Mouse (Mus musculus) midbrain, embryonic 13.5 days (tissue): ENCODE data around the gene Hepacam2. TPM values are rescaled to one million over a fixed set of nuclear protein-coding genes. Genes with fewer than 3 reads are reported as not detected.
A peak's percentile ranks its signal among the peaks of the same experiment; 100 is the strongest.
"Not testable (repeated sequence)": the region's sequence is repeated elsewhere in the genome, so short reads cannot be mapped to it uniquely, and the experiment has no call there.

Source experiments
- ATAC-seq: fragments of 200-750 bp; cut with Nextera tagmentation; 2 replicates; pipeline ENCODE4 v1.8.0; 2017; ENCODE audit warnings: mild to moderate bottlenecking, moderate TSS enrichment, moderate library complexity
- H3K27ac ChIP-seq: fragments of 300-500 bp; sonication (generic); 2 replicates; pipeline ENCODE4 v1.5.1; 2015; ENCODE audit warnings: inconsistent platforms, mild to moderate bottlenecking, moderate library complexity
- H3K27me3 ChIP-seq: fragments of 300-500 bp; sonication (generic); 2 replicates; pipeline ENCODE4 v1.6.1; 2015; ENCODE audit warnings: mild to moderate bottlenecking, inconsistent platforms
- H3K36me3 ChIP-seq: fragments of 300-500 bp; sonication (generic); 2 replicates; pipeline ENCODE4 v1.6.1; 2015; ENCODE audit warnings: mild to moderate bottlenecking, inconsistent platforms
- H3K4me1 ChIP-seq: fragments of 300-500 bp; sonication (generic); replicated peaks from 2 replicates; pipeline ENCODE4 v1.6.1; 2015; ENCODE audit warnings: inconsistent platforms
- H3K4me2 ChIP-seq: fragments of 300-500 bp; sonication (generic); replicated peaks from 2 replicates; pipeline ENCODE4 v1.6.1; 2015; ENCODE audit warnings: moderate library complexity, mild to moderate bottlenecking, inconsistent platforms
- H3K4me3 ChIP-seq: fragments of 300-500 bp; sonication (generic); replicated peaks from 2 replicates; pipeline ENCODE4 v1.5.1; 2015; ENCODE audit warnings: mild to moderate bottlenecking, inconsistent platforms
- H3K9ac ChIP-seq: fragments of 300-500 bp; sonication (generic); replicated peaks from 2 replicates; pipeline ENCODE4 v1.6.1; 2015; ENCODE audit warnings: mild to moderate bottlenecking, inconsistent platforms
- H3K9me3 ChIP-seq: fragments of 300-500 bp; sonication (generic); 2 replicates; pipeline ENCODE4 v1.6.1; 2016; ENCODE audit warnings: mild to moderate bottlenecking, inconsistent platforms
- WGBS: fragments of 180-500 bp; shearing (Covaris S2); methylation state at CpG from one replicate; pipeline ENCODE4 v1.1.7; 2015; 5-methylcytosine and 5-hydroxymethylcytosine counted together
- polyA plus RNA-seq: library from polyadenylated mRNA; unstranded; fragments of >200 nt; fragmentation: Nextera tagmentation; extraction: Ambion mirVana; gene quantifications from 2 replicates; pipeline ENCODE4 v1.2.1, GENCODE M21; 2015

The Hepacam2 gene
- polyA plus RNA-seq, result 4.0 and 4.4 TPM in 2 replicates

DNA sequence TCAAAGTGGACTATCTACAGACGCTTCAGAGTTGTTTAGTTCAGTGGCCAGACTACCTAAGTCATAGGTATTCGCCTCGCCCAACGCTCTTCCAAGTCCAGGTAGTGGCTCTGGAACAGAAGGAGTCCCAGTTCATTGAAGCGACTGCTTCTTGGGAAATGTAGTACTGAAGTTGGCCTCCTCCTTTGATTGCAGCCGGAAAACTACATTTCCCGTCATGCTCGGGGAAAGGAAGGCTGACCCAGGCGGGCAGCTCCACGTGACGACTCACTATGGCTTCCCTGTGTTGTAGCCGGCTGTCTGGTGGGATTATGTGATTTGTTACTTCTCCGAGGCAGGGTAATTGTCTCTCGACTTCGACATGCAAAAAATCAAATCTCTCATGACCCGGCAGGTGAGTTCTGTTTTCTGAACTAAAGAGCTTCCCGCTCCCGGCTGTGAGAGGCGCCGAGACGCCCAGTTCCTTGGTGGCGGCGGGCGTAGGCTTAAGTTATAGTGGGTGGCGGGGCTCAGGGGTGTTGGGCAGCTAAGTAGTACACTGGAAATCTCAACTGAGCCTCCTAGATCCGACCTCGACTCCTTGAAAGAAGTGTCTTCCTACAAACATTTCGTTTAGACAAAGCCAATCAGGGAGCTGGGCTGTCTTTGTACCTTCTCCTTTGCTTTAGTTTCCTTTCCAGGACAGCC is at the start of gene Hepacam2, which contains the start of gene Vps50:
Hepacam2 (minus strand) TSS at position 137 of the 687 bp plus-strand sequence.
Vps50 (plus strand) TSS at position 221 of the 687 bp plus-strand sequence.
- peak within 1 kb of the TSS; percentile 91 for H3K4me2 ChIP-seq
- H3K27me3 ChIP-seq, result no peaks in the 10 kb centered on the region
- no peaks in the 10 kb centered on the region for H3K36me3 ChIP-seq
- peak within 1 kb of the TSS; percentile 89 for H3K4me3 ChIP-seq
- under 1% methylated on average over 28 of the region's 28 CpGs for WGBS
- peak; percentile 98 for ATAC-seq
- H3K9ac ChIP-seq, result peak within 1 kb of the TSS; percentile 80
- peaks cover 13% of the 10 kb centered on the region for H3K4me1 ChIP-seq
- no peaks in the 10 kb centered on the region for H3K9me3 ChIP-seq
- H3K27ac ChIP-seq, result 0 out of 2 replicates have a peak within 1 kb of the TSS, but pooled peaks have one; percentile 14

- H3K9ac ChIP-seq, result no peak overlapping the region
- no peak overlapping the region for H3K27ac ChIP-seq
- H3K4me2 ChIP-seq, result no peak overlapping the region
- 24% methylated on average over 1 of the region's 1 CpGs for WGBS
- no peaks in the 10 kb centered on the region for H3K4me1 ChIP-seq
- H3K9me3 ChIP-seq, result no peaks in the 10 kb centered on the region
- no peak for ATAC-seq
- H3K27me3 ChIP-seq, result no peaks in the 10 kb centered on the region
- H3K36me3 ChIP-seq, result peaks cover 11% of the 10 kb centered on the region
- no peak overlapping the region for H3K4me3 ChIP-seq
Measured at GRCm38 (mm10) chr6:3544970-3545369, 46.9 kb upstream of the Hepacam2 start.

DNA sequence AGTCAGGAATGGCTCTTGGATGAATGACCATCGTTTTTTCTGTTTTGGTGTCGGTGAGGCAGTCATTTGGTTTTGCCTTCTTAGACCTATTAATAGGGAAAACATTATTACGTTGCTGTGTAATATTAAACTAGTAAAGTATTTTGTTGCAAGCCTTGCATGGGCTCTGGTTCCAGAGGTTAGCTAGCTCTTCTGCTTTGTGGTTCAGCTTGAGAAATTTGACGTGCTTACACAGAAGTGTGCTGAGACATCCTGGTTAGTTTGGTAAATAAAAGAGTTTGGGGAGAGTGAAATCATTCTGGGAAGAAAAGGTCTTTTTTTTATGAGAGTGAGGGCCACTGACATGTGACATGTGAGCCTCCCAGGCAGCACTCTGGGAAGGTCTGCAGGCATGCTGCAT is 45.8 kb upstream of the Hepacam2 start:
- ATAC-seq, result no peak
- WGBS, result 84% methylated on average over 4 of the region's 4 CpGs

GRCm38 (mm10) chr6:3539470-3539869 is 41.4 kb upstream of the Hepacam2 start:
- no peak overlapping the region for H3K4me3 ChIP-seq
- no peaks in the 10 kb centered on the region for H3K4me1 ChIP-seq
- H3K4me2 ChIP-seq, result no peak overlapping the region
- H3K9me3 ChIP-seq, result no peaks in the 10 kb centered on the region
- no peak overlapping the region for H3K27ac ChIP-seq
- 84% methylated on average over 2 of the region's 2 CpGs for WGBS
- no peak overlapping the region for H3K9ac ChIP-seq
- no peaks in the 10 kb centered on the region for H3K27me3 ChIP-seq
- 0 out of 2 replicates have a peak, but pooled peaks cover 14% of the 10 kb centered on the region for H3K36me3 ChIP-seq
- ATAC-seq, result no peak

More for the DNA sequence above, 45.8 kb upstream of the Hepacam2 start:
- Histone ChIP-seq H3K27me3 (no peaks in the 10 kb centered on the region), H3K4me3 (no peak overlapping the region), H3K36me3 (peaks cover 11% of the 10 kb centered on the region), H3K4me2 (no peak overlapping the region), H3K4me1 (no peaks in the 10 kb centered on the region), H3K27ac (no peak overlapping the region; the same call in 1 of the 2 replicates), H3K9me3 (no peaks in the 10 kb centered on the region), H3K9ac (no peak overlapping the region)

- ATAC-seq, result no peak
- H3K4me1 ChIP-seq, result peaks cover 6% of the 10 kb centered on the region
- no peaks in the 10 kb centered on the region for H3K27me3 ChIP-seq
- H3K4me3 ChIP-seq, result no peak overlapping the region
- H3K9me3 ChIP-seq, result no peaks in the 10 kb centered on the region
- H3K27ac ChIP-seq, result no peak overlapping the region
- WGBS, result 41% methylated on average over 1 of the region's 1 CpGs
- H3K9ac ChIP-seq, result no peak overlapping the region
- H3K4me2 ChIP-seq, result no peak overlapping the region
- 0 out of 2 replicates have a peak, but pooled peaks cover 14% of the 10 kb centered on the region for H3K36me3 ChIP-seq
Measured at GRCm38 (mm10) chr6:3536048-3536447, 38.0 kb upstream of the Hepacam2 start.

DNA sequence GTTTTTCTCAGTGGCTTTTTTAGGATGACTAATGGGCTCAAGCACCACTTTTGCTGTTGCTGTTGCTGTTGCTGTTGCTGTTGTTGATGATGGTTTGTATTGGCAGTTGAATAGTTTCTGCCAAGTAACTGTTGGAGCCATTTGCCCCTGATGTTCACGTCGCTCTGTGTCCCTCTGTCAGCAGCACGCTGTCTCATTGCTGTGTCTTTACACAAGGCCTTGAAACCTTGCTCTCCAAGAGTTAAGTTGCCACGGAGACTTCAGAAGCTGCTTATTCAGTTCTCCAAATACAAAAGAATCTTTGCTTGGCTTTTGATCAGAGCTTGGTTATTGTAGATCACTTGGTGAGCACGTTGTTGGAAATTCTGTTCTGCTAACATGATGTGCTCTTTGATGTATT is 33.3 kb upstream of the Hepacam2 start:
- H3K27ac ChIP-seq, result no peak overlapping the region
- 2% methylated on average over 5 of the region's 5 CpGs for WGBS
- 0 out of 2 replicates have a peak, but pooled peaks have one; percentile 55 for ATAC-seq
- H3K4me3 ChIP-seq, result no peak overlapping the region
- H3K9me3 ChIP-seq, result no peaks in the 10 kb centered on the region
- H3K9ac ChIP-seq, result no peak overlapping the region
- no peak overlapping the region for H3K4me2 ChIP-seq
- peaks cover 6% of the 10 kb centered on the region for H3K4me1 ChIP-seq
- H3K27me3 ChIP-seq, result no peaks in the 10 kb centered on the region
- 0 out of 2 replicates have a peak, but pooled peaks cover 1% of the 10 kb centered on the region for H3K36me3 ChIP-seq

GRCm38 (mm10) chr6:3528198-3528597 is 30.1 kb upstream of the Hepacam2 start:
- 92% methylated on average over 4 of the region's 4 CpGs for WGBS
- Histone ChIP-seq H3K27ac (no peak overlapping the region), H3K9ac (no peak overlapping the region), H3K36me3 (peaks cover 8% of the 10 kb centered on the region), H3K9me3 (no peaks in the 10 kb centered on the region), H3K4me2 (no peak overlapping the region), H3K4me3 (no peak overlapping the region), H3K4me1 (peaks cover 6% of the 10 kb centered on the region), H3K27me3 (no peaks in the 10 kb centered on the region)
- no peak for ATAC-seq

DNA sequence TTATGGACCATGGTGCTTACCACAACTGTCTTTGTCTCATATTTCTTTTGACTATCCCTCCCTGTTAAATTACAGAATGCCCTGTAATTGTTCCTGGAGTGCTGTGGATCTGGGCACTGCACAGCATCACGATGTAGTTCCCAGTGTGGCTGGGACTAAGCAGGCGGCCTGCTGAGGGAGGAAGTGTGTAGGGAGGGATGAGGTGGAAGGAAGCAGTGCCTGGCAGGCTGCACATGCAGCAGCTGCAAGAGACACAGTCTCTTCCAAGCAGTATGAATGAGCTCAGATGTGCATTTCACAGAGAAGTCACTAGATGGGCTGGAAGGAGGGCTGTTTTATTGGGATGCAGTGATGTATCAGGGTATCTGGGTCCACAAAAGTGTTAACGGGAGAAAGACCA is 14.5 kb upstream of the Hepacam2 start:
- ATAC-seq, result peak; percentile 93
- Histone ChIP-seq H3K36me3 (0 out of 2 replicates have a peak, but pooled peaks cover 3% of the 10 kb centered on the region), H3K4me3 (no peak overlapping the region), H3K27me3 (no peaks in the 10 kb centered on the region), H3K4me1 (peaks cover 28% of the 10 kb centered on the region), H3K27ac (peak overlapping the region; percentile 73), H3K9ac (0 out of 2 replicates have a peak overlapping the region, but pooled peaks have one; percentile 41), H3K4me2 (no peak overlapping the region), H3K9me3 (no peaks in the 10 kb centered on the region)
- 34% methylated on average over 3 of the region's 3 CpGs for WGBS

GRCm38 (mm10) chr6:3511612-3512011 is 13.5 kb upstream of the Hepacam2 start:
- Histone ChIP-seq H3K4me2 (peak overlapping the region; percentile 46), H3K4me1 (peaks cover 28% of the 10 kb centered on the region), H3K9ac (peak overlapping the region; percentile 64), H3K4me3 (peak overlapping the region; percentile 2; the same call in 1 of the 2 replicates), H3K9me3 (no peaks in the 10 kb centered on the region), H3K36me3 (no peaks in the 10 kb centered on the region), H3K27me3 (no peaks in the 10 kb centered on the region), H3K27ac (peak overlapping the region; percentile 87)
- 26% methylated on average over 11 of the region's 11 CpGs for WGBS
- peak; percentile 48; the same call in 1 of the 2 replicates for ATAC-seq

- no peaks in the 10 kb centered on the region for H3K9me3 ChIP-seq
- peak overlapping the region; percentile 2; the same call in 1 of the 2 replicates for H3K4me3 ChIP-seq
- peak overlapping the region; percentile 64 for H3K9ac ChIP-seq
- peaks cover 28% of the 10 kb centered on the region for H3K4me1 ChIP-seq
- ATAC-seq, result no peak
- H3K27me3 ChIP-seq, result no peaks in the 10 kb centered on the region
- 0 out of 2 replicates have a peak, but pooled peaks cover 3% of the 10 kb centered on the region for H3K36me3 ChIP-seq
- 52% methylated on average over 10 of the region's 10 CpGs for WGBS
- peak overlapping the region; percentile 46 for H3K4me2 ChIP-seq
- peak overlapping the region; percentile 87 for H3K27ac ChIP-seq
Measured at GRCm38 (mm10) chr6:3511116-3511515, 13.0 kb upstream of the Hepacam2 start.

GRCm38 (mm10) chr6:3509782-3510181 is 11.7 kb upstream of the Hepacam2 start:
- Histone ChIP-seq H3K36me3 (0 out of 2 replicates have a peak, but pooled peaks cover 3% of the 10 kb centered on the region), H3K4me1 (peaks cover 28% of the 10 kb centered on the region), H3K4me2 (no peak overlapping the region), H3K27me3 (no peaks in the 10 kb centered on the region), H3K9ac (no peak overlapping the region), H3K9me3 (no peaks in the 10 kb centered on the region), H3K4me3 (no peak overlapping the region), H3K27ac (no peak overlapping the region)
- WGBS, result 8% methylated on average over 2 of the region's 2 CpGs
- peak; percentile 35; the same call in 1 of the 2 replicates for ATAC-seq

GRCm38 (mm10) chr6:3508151-3508550 is 10.1 kb upstream of the Hepacam2 start:
- ATAC-seq, H3K27ac ChIP-seq, H3K27me3 ChIP-seq, H3K9me3 ChIP-seq, H3K9ac ChIP-seq, H3K4me3 ChIP-seq, H3K4me2 ChIP-seq, H3K36me3 ChIP-seq: not testable (repeated sequence)
- WGBS, result 93% methylated on average over 2 of the region's 2 CpGs
- peaks cover 25% of the 10 kb centered on the region for H3K4me1 ChIP-seq
